Mouse (Mus musculus): ENCODE data around the gene Fam19a5. TPM values are rescaled to one million over a fixed set of nuclear protein-coding genes. Genes with fewer than 3 reads are reported as not detected.

The Fam19a5 gene
- polyA plus RNA-seq, 2 experiments = 0.08 TPM; not detected in 1

DNA sequence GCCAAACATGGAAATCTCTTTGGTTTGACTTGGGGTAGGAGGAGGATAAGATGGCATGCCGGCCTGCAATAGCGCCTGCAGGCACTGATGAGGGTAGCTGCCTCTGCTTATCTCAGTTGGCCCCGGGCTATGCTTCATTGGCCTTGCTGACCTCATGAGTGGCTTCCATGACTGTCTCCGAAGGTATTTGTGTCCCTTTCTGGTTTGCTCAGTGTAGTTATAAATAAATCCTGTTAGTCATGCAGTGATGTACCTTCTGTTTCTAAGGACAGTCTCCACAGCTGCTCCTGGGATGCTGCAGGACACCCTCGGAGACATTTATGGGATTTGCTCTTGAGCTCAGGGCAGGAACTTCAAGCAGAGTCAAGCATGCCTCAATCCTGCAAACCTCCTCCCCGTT is 115.6 kb downstream of the Fam19a5 start:
- no peaks in the 10 kb centered on the region for H3K4me1 ChIP-seq (replicated peaks; ENCODE audit: control insufficient read depth in 2 of 2, insufficient read depth in 2 of 2, low read length in 1 of 2)
- 63% methylated on average over 6 of the region's 6 CpGs for WGBS (ENCODE audit: insufficient replicate concordance)
- ATAC-seq (ENCODE audit: insufficient read depth) (no peak), DNase-seq (ENCODE audit: low read depth in 3 of 3, low spot score in 3 of 3) (no peak)
- H3K4me2 ChIP-seq (ENCODE audit: low read depth) = no peak overlapping the region
- H3K9me3 ChIP-seq (ENCODE audit: control insufficient read depth, low read length) = no peaks in the 10 kb centered on the region
- H3K36me3 ChIP-seq (replicated peaks; ENCODE audit: control insufficient read depth, insufficient read depth, low read depth) = no peaks in the 10 kb centered on the region
- TF ChIP-seq CTCF (IDR thresholded peaks at IDR 0.05; ENCODE audit: low read depth) (no peak), EP300 (IDR thresholded peaks at IDR 0.05; ENCODE audit: low read depth) (no peak)
- H3K27me3 ChIP-seq (ENCODE audit: control insufficient read depth, insufficient read depth, low read length) = no peaks in the 10 kb centered on the region
- no peak overlapping the region for H3K27ac ChIP-seq
- no peak overlapping the region for H3K9ac ChIP-seq (replicated peaks)
- H3K4me3 ChIP-seq (ENCODE audit: insufficient read depth in 1 of 2, low read depth in 2 of 2, low read length in 2 of 2) = no peak overlapping the region

DNA sequence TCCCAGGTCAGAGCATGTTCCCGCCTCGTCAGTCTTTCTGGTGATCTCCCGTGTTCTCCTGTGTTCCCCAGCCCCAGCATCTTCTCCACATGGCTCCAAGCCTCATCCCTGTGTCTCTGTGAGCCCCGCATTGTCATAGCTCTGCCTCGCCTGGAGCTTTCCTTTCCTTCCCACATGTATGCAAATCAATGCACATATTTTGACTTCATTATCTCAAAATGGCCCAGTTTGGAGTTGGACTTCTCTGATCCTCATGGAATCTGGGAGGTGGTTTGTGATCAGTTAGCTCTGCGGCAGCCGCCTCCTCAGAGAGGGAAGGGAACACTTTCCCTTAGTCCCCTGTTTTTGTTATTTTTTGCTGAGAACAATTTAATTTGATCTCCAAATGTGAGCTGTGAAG is 117.9 kb downstream of the Fam19a5 start:
- Histone ChIP-seq H3K36me3 (replicated peaks; ENCODE audit: control insufficient read depth, insufficient read depth, low read depth) (no peaks in the 10 kb centered on the region), H3K4me3 (ENCODE audit: insufficient read depth in 1 of 2, low read depth in 2 of 2, low read length in 2 of 2) (no peak overlapping the region), H3K4me1 (replicated peaks; ENCODE audit: control insufficient read depth in 2 of 2, insufficient read depth in 2 of 2, low read length in 1 of 2) (no peaks in the 10 kb centered on the region), H3K27me3 (ENCODE audit: control insufficient read depth, insufficient read depth, low read length) (no peaks in the 10 kb centered on the region), H3K9ac (replicated peaks) (no peak overlapping the region), H3K4me2 (ENCODE audit: low read depth) (no peak overlapping the region), H3K9me3 (ENCODE audit: control insufficient read depth, low read length) (no peaks in the 10 kb centered on the region), H3K27ac (no peak overlapping the region)
- TF ChIP-seq CTCF (IDR thresholded peaks at IDR 0.05; ENCODE audit: low read depth) = no peak
- TF ChIP-seq EP300 (IDR thresholded peaks at IDR 0.05; ENCODE audit: low read depth) = no peak
- ATAC-seq (ENCODE audit: insufficient read depth) (no peak), DNase-seq (ENCODE audit: low read depth in 3 of 3, low spot score in 3 of 3) (no peak)
- 71% methylated on average over 7 of the region's 7 CpGs for WGBS (ENCODE audit: insufficient replicate concordance)

DNA sequence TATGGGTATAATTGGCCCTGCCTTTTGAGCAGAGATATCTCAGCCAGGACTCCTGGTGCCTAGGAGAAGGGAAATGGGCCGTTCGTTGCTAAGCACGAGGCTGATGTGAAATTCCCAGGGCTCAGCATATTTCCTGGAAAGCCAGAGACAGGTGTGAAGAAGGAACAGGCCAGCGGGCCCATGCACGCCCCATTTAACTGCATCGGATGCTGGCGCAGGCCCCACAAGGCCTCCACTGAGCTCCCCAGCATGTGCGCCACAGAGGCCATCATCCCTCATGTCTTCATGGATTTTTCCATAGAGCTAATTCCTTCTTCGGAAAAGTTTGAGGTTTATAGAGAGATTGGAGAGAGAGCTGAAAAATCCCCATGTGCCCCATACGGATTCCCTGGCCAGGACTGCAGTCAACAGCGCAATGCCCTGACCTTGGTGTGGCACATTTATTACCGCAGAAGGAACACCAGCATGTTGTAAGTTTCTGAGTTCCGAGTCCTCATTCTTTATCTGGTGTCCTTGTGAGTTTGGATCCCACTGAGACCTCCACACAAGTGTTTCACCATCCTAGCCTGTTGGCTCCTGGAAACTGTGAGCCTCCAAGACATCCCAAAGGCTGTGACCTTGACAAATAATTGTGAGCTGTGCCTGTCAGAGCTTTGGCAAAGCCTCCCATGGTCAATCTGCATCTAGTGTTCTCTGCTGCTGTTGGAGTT is 122.1 kb downstream of the Fam19a5 start:
- 69% methylated on average over 13 of the region's 13 CpGs for WGBS (ENCODE audit: insufficient replicate concordance)
- no peak overlapping the region for H3K9ac ChIP-seq (replicated peaks)
- no peak overlapping the region for H3K4me2 ChIP-seq (ENCODE audit: low read depth)
- H3K36me3 ChIP-seq (replicated peaks; ENCODE audit: control insufficient read depth, insufficient read depth, low read depth) = no peaks in the 10 kb centered on the region
- no peak overlapping the region for H3K27ac ChIP-seq
- no peaks in the 10 kb centered on the region for H3K9me3 ChIP-seq (ENCODE audit: control insufficient read depth, low read length)
- no peaks in the 10 kb centered on the region for H3K4me1 ChIP-seq (replicated peaks; ENCODE audit: control insufficient read depth in 2 of 2, insufficient read depth in 2 of 2, low read length in 1 of 2)
- H3K27me3 ChIP-seq (ENCODE audit: control insufficient read depth, insufficient read depth, low read length) = no peaks in the 10 kb centered on the region
- DNase-seq (ENCODE audit: low read depth in 3 of 3, low spot score in 3 of 3) = no peak
- TF ChIP-seq EP300 (IDR thresholded peaks at IDR 0.05; ENCODE audit: low read depth) (no peak), CTCF (IDR thresholded peaks at IDR 0.05; ENCODE audit: low read depth) (no peak)
- no peak for ATAC-seq (ENCODE audit: insufficient read depth)
- no peak overlapping the region for H3K4me3 ChIP-seq (ENCODE audit: insufficient read depth in 1 of 2, low read depth in 2 of 2, low read length in 2 of 2)

DNA sequence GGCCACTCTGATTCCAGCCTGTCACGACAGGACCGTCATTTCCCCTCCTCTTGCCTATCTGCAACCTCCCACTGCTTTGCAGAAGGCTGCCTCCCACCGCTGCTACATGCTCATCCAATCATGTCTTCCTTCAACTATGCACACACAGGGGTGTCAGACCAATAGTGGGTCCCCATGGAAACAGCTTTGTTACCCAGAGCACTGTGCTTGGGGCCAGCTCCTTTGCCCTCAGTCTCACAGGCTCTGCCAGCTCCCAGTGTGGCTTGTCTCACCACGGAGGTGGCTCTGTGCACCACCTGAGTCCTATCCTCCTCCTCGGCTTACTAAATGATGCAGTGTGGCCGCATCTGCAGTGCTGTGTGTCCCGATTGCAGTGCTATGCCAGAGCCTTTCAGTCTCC is 123.3 kb downstream of the Fam19a5 start:
- Histone ChIP-seq H3K27me3 (ENCODE audit: control insufficient read depth, insufficient read depth, low read length) (no peaks in the 10 kb centered on the region), H3K4me3 (ENCODE audit: insufficient read depth in 1 of 2, low read depth in 2 of 2, low read length in 2 of 2) (no peak overlapping the region), H3K27ac (no peak overlapping the region), H3K4me1 (replicated peaks; ENCODE audit: control insufficient read depth in 2 of 2, insufficient read depth in 2 of 2, low read length in 1 of 2) (no peaks in the 10 kb centered on the region), H3K9ac (replicated peaks) (no peak overlapping the region), H3K4me2 (ENCODE audit: low read depth) (no peak overlapping the region), H3K36me3 (replicated peaks; ENCODE audit: control insufficient read depth, insufficient read depth, low read depth) (no peaks in the 10 kb centered on the region), H3K9me3 (ENCODE audit: control insufficient read depth, low read length) (no peaks in the 10 kb centered on the region)
- DNase-seq (ENCODE audit: low read depth in 3 of 3, low spot score in 3 of 3) (no peak), ATAC-seq (ENCODE audit: insufficient read depth) (no peak)
- 63% methylated on average over 7 of the region's 7 CpGs for WGBS (ENCODE audit: insufficient replicate concordance)
- TF ChIP-seq EP300 (IDR thresholded peaks at IDR 0.05; ENCODE audit: low read depth) (no peak), CTCF (IDR thresholded peaks at IDR 0.05; ENCODE audit: low read depth) (no peak)

DNA sequence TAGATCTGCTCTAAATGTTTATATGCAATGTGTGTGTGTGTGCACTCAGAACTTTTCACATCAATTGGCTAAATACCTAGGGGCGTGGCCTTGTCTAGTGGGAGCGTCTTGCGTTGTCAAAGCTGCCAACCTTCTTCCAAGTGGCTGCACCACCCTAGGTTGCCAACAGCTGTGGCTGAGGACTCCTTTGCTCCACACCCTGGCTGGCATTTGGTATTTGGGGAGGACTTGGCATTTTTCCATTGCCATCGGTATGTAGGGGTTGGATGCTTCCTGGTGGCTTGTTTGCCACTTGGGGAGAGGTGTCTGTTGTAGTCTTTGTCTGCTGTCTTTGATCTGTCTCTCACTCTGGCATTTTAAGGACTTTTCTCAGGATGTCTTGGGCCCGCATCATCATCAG is 124.0 kb downstream of the Fam19a5 start:
- Histone ChIP-seq H3K4me3 (ENCODE audit: insufficient read depth in 1 of 2, low read depth in 2 of 2, low read length in 2 of 2) (no peak overlapping the region), H3K9me3 (ENCODE audit: control insufficient read depth, low read length) (no peaks in the 10 kb centered on the region), H3K27ac (no peak overlapping the region), H3K4me1 (replicated peaks; ENCODE audit: control insufficient read depth in 2 of 2, insufficient read depth in 2 of 2, low read length in 1 of 2) (no peaks in the 10 kb centered on the region), H3K36me3 (replicated peaks; ENCODE audit: control insufficient read depth, insufficient read depth, low read depth) (no peaks in the 10 kb centered on the region), H3K27me3 (ENCODE audit: control insufficient read depth, insufficient read depth, low read length) (no peaks in the 10 kb centered on the region), H3K4me2 (ENCODE audit: low read depth) (no peak overlapping the region), H3K9ac (replicated peaks) (no peak overlapping the region)
- WGBS (ENCODE audit: insufficient replicate concordance) = 73% methylated on average over 5 of the region's 5 CpGs
- ATAC-seq (ENCODE audit: insufficient read depth) = no peak
- DNase-seq (ENCODE audit: low read depth in 3 of 3, low spot score in 3 of 3) = no peak
- TF ChIP-seq EP300 (IDR thresholded peaks at IDR 0.05; ENCODE audit: low read depth) (no peak), CTCF (IDR thresholded peaks at IDR 0.05; ENCODE audit: low read depth) (no peak)
